Mouse (Mus musculus) mesoderm, embryonic 11.5 days (tissue): ENCODE data around the gene AC161166.1.
A peak's percentile ranks its signal among the peaks of the same experiment; 100 is the strongest.

Experiments
- DNase-seq: peaks from one replicate; pipeline ENCODE4 v3.0.0-alpha.2; 2012; ENCODE audit warnings: low read depth, low spot score

The AC161166.1 gene

GRCm38 (mm10) chr7:24512355-24512754 is at the start of gene AC161166.1:
Gene AC161166.1 (minus strand): TSS chr7:24512455.
- no peak for DNase-seq

GRCm38 (mm10) chr7:24561450-24561849 is 49.2 kb upstream of the AC161166.1 start:
- no peak for DNase-seq

- DNase-seq: no peak
Measured at GRCm38 (mm10) chr7:24555786-24556185, 43.5 kb upstream of the AC161166.1 start.

- DNase-seq: no peak
Measured at GRCm38 (mm10) chr7:24551985-24552759, 39.9 kb upstream of the AC161166.1 start.

GRCm38 (mm10) chr7:24547534-24548036 is 35.3 kb upstream of the AC161166.1 start:
- DNase-seq: no peak

DNA sequence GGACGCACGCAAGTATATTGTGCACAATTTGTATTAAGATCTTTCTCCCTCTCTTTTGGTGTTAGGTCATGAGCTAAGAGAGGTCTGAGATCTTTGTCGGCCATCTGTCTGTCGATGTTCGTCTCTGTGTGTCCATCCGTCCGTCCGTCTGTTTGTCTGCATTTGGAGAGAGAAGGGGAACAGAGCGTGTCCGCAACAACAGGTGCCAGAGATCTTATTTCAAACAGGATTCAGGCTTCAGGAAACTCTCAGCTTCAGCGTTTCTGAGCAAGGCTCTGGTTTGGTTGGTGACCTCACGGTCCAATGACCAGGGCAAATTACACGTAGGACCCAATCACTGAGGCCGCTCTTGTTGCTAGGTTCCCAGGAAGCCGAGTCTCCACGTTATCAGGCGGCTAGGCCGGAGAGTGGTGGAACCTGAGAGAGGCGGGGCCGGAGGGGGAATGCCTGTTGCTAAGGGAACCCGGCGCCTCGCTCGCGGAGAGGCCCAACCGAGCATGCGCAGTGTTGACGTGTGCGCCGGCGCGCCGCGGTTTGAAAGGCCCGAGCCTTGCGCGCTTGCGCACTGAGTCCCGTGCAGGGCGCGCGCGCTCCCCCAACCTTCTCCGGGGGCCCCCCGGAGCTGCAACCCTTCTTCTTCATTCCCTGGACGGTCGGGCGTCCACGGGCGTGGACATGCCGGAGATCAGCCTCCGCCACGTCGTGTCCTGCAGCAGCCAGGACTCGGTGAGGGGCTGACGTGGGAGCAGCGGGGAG is 34.6 kb upstream of the AC161166.1 start:
- DNase-seq: peak; percentile 99

- no peak for DNase-seq
Measured at GRCm38 (mm10) chr7:24546068-24546614, 33.9 kb upstream of the AC161166.1 start, which contains the start of the genes Pinlyp and Xrcc1. Gene Pinlyp (minus strand): TSS chr7:24546118. Gene Xrcc1 (plus strand): TSS chr7:24546289.

DNA sequence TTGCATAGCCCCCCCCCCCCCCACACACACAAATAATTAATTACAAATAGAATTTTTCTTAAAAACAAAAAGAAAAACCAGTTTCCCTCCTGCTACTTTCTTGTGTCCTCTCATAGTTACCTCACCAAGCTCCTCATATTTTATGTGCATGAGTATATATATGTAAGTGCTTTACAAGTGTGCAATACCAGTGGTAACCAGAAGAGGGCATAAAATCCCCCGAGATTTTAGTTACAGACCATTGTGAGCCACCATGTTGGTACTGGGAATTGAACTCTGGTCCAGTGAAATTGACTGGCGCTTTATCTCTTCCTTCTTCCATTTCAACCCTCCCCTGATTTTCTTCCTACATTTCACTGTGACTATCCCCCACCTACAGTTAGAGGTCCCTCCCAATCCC is 32.3 kb upstream of the AC161166.1 start:
- DNase-seq: no peak

GRCm38 (mm10) chr7:24539686-24540085 is 27.4 kb upstream of the AC161166.1 start:
- DNase-seq: no peak

DNA sequence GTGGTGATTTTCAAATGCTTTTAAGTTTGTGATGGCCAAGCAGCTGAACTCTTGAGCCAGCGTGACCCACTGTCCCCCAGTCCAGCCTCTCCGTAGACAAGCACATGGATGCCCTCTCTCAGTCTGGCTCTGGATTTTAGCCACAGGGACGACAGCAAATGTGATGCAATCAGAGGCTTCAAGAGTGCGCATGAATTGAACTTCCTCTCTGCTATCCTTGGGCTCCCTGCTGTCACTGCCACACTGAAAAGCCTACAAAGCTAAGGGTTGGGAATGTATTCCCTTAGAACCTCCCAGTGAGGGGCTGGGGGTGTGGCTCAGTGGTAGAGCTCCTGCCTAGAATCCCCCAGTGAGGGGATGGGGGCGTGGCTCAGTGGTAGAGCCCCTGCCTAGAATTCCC is 26.4 kb upstream of the AC161166.1 start:
- DNase-seq: no peak

GRCm38 (mm10) chr7:24538154-24538553 is 25.9 kb upstream of the AC161166.1 start:
- no peak for DNase-seq

DNA sequence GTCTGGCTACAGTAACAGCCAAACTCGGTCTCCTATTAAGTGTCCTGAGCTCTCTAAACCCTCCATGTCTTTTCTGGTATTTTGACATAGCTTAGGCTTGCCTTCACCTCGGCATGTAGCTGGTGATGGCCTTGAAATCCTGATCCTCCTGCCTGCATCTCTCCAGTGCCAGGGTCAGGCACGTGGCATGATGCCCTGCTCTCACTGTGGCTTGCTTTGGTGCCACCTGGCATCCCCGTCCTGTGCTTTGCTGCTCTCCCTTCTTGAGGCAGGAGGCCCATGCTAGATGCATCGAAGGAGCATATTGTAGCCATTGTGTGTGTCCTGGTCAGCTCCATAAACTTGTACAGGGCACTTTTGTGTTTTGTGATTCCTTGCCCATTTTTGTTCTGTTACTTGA is 25.3 kb upstream of the AC161166.1 start:
- DNase-seq: no peak

- DNase-seq: no peak
Measured at GRCm38 (mm10) chr7:24537081-24537480, 24.8 kb upstream of the AC161166.1 start.

GRCm38 (mm10) chr7:24534301-24534700 is 22.0 kb upstream of the AC161166.1 start:
- DNase-seq: no peak

- no peak for DNase-seq
Measured at GRCm38 (mm10) chr7:24533806-24534205, 21.6 kb upstream of the AC161166.1 start.

DNA sequence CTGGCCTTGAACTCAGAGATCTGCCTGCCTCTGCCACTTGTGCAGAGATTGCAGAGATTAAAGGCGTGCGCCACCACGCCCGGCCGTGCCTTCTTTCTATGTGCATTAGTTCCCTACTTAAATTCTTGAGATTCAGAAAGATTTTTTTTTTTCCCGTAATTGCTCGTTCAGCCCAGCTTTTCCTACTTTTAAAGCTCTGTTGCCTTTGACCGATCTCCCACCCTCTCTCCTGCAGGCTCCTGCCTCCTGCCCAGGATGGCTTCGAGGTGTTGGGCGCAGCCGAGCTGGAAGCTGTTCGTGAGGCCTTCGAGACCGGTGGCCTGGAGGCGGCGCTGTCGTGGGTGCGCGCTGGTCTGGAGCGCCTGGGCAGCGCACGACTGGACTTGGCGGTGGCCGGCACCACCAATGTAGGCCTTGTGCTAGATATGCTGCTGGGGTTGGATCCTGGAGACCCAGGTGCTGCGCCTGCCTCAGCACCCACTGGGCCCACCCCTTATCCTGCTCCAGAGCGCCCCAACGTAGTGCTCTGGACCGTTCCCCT is 20.8 kb upstream of the AC161166.1 start:
- DNase-seq: no peak

GRCm38 (mm10) chr7:24531211-24531971 is 19.1 kb upstream of the AC161166.1 start:
- peak; percentile 79 for DNase-seq

DNA sequence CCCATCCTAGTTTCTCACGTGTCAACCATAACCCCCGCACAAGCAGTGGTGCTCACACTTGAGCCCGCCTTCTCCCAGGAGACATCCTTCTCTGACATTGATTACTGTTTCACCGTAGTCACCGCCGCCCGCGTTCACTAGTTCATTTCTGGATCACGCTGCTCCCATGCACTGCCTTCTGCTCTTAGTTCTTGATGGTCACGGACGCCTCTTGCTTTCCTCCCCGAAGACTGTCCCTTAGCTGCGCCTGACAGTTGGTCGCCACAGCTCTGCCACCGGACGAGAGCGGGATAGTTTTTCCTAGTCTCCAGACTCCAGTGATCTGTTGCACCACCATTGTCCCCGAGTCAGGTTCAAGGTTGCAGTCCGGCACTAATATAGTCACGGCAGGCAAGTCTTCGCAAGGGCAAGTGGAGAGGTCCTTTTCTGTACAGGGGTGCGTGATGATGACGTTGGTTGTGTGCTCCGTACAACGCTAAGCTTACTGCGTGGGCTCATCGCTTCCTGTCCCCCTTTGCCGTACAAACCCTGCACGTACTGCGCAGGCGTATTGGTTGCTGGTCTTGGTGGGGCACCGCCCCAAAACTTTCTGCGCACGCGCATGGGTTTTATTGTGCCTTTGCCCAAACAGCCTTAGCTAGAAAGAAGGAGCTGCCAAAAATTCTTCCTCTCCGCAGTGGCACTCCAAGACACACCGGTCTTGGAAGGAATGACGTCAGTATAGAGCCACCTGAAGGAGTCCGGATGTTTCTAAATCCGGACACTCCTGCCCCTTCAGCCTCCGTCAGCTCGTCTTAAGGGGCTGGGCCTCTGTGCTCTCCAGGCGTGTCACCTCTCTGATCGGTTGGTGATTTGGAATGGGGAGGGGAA is 18.0 kb upstream of the AC161166.1 start, which contains the start of gene Irgq:
Gene Irgq (plus strand): TSS at position 628 of the 870 bp plus-strand sequence.
- peak; percentile 99 for DNase-seq

GRCm38 (mm10) chr7:24529580-24529979 is 17.3 kb upstream of the AC161166.1 start:
- DNase-seq: no peak

- DNase-seq: no peak
Measured at GRCm38 (mm10) chr7:24528861-24529260, 16.6 kb upstream of the AC161166.1 start.
